Mouse (Mus musculus): ENCODE measurements at regions not wholly inside any gene's neighbourhood (a gene's known extent, or its start where the extent isn't known, plus 50 kb on each side); places are given as distances from the start of the nearest gene placed in this dataset.

GRCm38 (mm10) chr11:44219971-44220370, 179.9 kb upstream of the Il12b start:
- TF ChIP-seq CTCF (IDR thresholded peaks at IDR 0.05; ENCODE audit: control insufficient read depth, insufficient read depth, insufficient read length) (no peak), CEBPB (IDR thresholded peaks at IDR 0.05; ENCODE audit: low read depth) (no peak), MAX (IDR thresholded peaks at IDR 0.05) (no peak), MYOD1 (IDR thresholded peaks at IDR 0.05; ENCODE audit: control insufficient read depth, insufficient read length, low read depth) (no peak)

Data from C2C12 (cell line).